Mouse (Mus musculus) CD8-positive naive resting alpha-beta T cell, adult 2 months (primary cell): Measurements from ENCODE around the gene Fbrs.
"Not testable (repeated sequence)": the region's sequence is repeated elsewhere in the genome, so short reads cannot be mapped to it uniquely, and the experiment has no call there.

Source experiments
- DNase-seq, 2 experiments: peaks; one replicate each; pipeline ENCODE4 v3.0.0; 2022; ENCODE audit warnings: low read depth in 2 of 2, low spot score in 2 of 2

Fbrs gene

DNA sequence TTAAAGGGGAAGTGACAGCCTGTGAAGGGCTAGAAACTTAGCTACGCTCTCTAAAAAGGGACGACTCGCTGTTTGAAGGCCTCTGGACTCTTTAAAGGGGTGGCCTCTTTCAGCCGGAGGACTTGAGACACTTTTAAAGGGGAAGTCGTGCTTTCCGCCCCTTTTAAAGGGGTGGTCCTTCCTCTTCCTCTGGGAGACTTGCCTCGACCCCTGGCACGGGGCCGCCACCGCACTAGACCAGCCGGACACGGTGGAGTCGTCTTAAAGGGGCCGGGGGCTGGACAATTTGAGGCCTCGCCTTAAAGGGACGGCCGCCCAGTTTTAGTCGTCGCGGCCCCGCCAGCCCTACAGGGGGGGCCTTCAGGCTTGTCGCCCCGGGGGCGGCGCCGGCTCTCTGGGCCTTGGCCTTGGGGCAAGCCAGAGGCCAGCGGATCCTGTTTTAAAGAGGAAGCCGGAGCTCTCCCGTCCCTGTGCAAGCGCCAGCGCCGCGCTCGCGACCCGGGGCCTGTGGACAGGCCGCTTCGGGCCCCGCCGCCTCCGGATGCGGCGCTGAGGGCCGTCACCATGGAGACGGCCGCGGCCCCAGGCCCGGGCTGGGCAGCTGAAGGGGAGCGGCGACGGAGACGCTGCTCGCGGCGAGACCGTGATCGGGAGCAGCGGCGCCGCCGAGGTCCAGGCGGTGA is at the start of gene Fbrs:
Fbrs (plus strand) TSS at position 565 of the 683 bp plus-strand sequence.
- no peak for DNase-seq

DNA sequence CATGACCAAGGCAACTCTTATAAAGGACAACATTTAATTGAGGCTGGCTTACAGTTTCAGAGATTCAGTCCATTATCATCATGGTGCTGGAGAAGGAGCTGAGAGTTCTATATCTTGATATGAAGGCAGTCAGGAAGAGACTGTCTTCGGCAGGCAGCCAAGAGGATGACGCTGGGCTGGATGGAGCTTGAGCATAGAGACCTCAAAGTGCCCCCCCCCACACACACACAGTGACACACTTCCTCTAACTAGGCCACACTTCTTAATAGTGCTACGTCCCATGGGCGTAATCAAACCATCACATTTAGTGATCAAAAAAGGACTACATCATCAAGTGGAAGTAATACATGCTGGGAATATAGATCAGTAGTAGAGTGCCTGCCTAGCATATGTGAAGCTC is 43.8 kb upstream of the Fbrs start:
- no peak for DNase-seq

DNA sequence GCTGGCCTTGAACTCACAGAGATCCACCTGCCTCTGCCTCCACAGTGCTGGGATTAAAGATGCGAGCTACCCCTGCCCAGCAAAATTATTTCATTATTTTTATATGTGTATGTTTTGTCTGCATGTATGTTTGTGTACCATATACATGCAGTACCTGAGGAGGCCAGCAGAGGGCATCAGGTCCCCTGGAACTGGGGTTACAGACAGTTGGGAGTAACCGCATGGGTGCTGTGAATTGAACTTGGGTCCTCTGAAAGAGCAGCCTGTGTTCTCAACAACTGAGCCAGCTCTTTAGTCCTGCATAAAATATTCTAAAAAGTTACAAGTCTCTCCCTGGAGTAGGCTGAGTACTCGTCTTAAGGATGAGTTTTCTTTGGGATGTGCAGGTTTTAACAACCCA is 41.3 kb upstream of the Fbrs start:
- peak in 1 of 2 experiments; percentile 46 for DNase-seq

DNA sequence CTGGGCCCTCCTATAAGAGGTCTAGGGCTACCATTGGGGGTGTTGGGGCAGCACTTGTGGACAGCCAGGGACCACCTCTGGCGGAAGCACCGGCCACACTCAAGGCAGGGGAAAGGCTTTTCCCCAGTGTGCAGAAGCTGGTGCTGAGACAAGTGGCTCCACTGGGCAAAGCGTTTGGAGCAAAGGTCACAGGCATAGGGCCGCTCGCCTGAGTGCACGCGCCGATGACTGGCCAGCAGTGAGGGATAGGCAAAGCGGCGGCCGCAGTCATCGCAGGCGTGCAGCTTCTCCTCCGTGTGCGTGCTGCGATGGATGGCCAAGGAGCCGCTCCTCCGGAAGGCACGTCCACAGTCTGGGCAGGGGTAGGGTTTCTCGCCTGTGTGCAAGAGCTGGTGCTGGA is 35.0 kb upstream of the Fbrs start:
- DNase-seq, result no peak

DNA sequence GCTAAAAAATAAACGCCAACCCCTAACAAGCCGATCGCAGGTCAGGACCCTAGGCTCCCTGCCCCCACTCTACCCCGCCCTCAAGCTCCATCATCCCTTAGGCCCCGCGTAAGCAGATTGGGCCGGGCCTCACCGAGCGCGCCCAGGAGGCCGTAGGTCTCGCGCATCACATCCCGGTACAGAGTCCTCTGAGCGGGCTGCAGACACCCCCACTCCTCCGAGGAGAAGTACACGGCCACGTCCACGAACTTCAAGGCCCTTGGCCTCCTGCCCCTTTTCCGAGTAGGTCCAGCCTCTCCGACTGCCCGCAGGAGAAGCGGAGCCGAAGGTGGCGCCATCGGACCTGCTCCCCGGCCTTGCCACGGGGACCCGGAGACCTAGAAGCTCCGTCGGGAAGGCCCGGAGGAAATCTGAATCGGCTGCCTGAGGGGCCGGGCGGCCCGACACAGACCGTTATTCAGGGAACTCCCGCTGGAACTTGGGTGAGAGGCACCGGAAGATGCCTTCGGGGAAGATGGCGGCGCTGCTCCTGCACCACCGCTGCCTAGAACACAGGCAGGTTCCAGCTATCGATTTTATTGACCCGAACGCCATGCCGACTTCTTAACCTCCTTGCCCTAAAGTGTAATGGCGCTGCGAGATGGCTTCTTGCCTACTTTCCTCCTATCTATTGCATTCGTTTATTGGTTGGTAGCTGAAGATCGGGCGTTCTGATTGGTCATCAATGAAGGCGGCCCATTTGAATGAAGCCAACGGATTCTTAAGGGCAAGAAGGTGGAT is 30.3 kb upstream of the Fbrs start, which contains the start of gene Zfp689:
Zfp689 (minus strand) TSS at position 638 of the 780 bp plus-strand sequence.
- DNase-seq, result peak; percentile 91 to 95

DNA sequence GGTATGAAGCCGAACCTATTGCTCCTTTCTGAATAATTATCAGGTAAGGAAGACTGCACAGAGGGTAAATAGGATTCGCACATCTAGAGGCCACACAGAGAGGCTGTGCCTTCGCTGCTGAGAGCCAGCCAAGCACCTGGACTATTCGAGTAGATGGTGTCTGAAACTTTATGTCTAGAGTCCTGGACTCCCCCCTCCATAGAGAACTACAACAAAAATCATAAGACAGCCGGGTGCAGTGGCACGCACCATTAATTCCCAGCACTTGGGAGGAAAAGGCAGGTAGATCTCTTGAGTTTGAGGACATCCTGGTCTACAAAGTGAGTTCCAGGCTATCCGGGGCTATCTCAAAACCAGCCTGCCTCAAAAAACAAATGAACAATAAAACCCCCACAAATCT is 29.0 kb upstream of the Fbrs start:
- no peak for DNase-seq

DNA sequence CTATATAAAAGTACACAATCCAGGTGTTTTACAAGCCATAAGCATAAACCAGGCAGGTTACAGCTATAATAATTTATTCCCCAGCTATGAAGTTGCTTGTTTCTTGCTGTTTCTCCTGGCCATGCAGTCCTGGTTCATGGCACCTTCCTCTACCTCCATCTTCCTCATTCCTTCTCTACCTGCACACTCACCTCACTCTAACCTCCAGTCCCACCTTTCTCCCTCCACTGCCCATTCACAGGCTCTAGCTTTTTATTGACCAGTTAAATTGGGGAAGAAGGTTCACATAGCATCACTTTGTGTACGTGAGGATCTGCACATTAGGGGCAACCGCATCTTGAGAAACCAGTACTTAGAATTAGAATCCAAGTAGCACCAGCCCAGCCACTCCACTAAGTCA is 25.9 kb upstream of the Fbrs start:
- DNase-seq, result no peak

DNA sequence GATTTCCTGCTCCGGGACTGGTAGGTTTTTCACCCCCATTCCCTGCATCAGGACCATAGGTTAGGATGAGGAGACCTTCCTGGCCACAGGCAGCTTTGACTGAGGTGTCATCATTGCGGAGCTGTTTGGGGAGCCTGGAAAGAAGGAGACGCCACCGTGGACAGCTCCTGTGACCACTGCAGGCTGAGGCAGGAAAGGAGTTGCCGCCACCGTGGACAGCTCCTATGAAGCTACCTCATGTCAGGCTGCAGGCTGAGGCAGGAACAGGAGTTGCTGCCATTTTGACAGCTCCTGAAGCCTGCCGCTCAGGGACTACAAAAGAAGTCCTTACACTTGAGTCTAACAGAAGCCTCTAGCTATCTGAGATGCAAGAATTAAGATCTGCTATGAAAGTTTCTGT is 24.1 kb upstream of the Fbrs start:
- no peak for DNase-seq

DNA sequence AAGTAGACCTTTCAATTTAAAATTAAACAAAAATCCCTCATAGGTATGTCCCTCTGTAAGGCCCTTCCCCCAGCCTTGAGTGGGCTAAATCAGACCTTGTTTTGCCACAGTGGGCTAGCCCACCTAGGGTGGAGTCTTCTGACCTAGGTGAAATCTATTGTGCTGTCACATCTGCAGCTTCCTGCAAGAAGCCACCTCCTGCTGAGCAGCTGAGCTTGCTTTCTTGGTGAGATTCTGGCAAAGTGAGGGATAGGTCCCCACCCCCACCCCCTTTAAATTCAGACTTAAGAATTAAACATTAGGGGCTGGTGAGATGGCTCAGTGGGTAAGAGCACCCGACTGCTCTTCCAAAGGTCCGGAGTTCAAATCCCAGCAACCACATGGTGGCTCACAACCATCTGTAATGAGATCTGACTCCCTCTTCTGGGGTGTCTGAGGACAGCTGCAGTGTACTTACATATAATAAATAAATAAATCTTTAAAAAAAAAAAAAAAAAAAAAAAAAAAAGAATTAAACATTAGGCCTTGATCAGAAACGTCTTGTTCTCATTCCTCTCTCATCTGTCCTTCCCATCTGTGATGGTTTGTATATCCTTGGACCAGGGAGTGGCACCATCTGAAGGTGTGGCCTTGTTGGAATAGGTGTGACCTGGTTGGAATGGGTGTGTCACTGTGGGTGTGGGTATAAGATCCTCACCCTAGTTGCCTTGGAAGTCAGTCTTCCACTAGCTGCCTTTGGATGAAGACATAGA is 20.5 kb upstream of the Fbrs start:
- not testable (repeated sequence) for DNase-seq

DNA sequence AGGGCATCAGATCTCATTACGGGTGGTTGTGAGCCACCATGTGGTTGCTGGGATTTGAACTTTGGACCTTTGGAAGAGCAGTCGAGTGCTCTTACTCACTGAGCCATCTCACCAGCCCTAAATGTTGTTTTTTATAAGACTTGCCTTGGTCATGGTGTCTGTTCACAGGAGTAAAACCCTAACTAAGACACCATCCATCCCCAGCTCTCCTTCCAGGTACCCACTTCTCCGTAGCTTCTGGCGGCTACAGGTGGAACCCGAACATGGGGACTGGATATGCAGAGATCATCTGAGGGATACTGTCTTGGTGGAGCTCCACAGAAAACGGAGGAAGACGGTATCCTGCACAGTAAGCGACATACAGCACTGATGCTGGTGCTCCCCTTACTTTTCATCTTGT is 19.7 kb upstream of the Fbrs start, which contains the start of gene Prr14:
Prr14 (plus strand) TSS at position 301 of the 400 bp plus-strand sequence.
- not testable (repeated sequence) for DNase-seq

DNA sequence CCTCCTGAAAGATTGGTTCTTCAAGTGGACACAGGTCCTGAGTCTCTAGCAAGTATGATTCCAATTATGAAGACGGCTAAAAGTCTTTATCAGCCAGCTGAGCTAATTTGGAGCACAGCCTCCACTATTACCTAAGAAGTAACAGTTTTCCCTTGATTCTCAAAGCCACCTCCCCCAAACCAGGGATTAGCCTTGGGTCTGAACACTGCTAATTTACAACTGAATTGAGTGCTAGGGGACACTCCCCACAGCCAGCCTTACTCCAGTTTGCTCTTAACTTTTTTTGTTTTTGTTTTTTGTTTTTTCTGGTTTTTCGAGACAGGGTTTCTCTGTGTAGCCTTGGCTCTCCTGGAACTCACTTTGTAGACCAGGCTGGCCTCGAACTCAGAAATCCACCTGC is 13.8 kb upstream of the Fbrs start:
- no peak for DNase-seq

DNA sequence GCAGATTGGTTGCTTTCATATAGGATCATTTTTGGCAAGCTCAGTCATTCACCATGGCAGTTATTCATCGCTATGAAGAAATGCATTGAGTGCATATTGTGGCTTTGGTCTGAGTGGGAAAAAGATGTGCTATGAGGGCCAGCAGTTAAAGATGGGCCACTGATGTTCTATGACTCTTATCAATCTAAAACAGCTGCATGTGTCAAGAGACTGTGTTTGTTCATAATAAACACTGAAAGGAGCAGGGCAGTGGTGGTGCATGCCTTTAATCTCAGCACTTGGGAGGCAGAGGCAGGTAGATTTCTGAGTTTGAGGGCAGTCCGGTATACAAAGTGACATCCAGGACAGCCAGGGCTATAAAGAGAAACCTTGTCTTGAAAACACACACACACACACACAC is 13.3 kb upstream of the Fbrs start:
- DNase-seq, result not testable (repeated sequence)

DNA sequence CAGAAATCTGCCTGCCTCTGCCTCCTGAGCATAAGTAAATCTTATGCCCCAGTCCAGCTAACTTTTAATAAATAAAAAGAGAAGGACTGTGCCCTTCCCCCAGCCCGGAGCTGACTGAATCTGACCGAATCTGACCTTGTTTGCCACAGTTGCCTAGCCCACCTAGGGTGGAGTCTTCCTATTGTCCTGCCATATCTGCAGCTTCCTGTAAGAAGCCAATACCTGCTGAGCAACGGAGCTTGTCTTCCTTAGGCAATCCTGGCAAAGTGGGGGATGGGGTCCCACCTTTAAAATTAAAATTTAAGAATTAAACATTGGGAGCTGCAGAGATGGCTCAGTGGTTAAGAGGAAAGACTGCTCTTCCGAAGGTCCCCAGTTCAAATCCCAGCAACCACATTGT is 12.4 kb upstream of the Fbrs start:
- DNase-seq, result no peak

DNA sequence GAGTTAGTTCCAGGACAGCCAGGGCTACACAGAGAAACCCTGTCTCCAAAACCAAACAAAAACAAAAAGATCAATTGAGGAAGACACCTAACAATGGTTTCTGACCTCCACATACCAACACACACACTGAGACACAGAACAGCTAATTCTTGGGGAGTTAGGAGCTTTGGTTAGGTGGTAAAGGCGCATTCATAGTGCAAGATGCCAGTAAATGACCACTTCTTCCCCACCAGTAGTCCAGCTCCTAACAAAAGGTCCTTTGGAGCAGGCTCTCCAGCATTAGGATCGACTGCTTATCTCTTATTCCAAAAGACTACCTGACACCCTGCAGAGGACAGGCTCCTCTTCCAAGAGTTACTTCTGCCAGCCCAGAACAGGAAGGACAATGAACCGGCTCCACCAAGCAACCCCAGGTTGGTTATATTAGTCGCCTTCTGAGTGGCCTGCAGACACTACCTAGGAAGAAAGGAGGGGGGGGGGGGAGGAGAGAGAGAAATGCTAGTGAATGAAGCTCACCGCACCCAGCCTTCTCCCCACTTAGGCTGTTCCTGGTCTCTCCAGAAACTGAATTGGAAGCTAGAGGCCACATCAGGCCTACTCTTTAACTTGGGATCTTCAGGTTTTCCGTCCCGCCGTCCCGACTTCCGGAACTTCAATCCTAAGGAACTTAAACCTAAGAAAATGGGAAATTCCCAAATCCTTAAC is 8.8 kb upstream of the Fbrs start:
- no peak for DNase-seq

DNA sequence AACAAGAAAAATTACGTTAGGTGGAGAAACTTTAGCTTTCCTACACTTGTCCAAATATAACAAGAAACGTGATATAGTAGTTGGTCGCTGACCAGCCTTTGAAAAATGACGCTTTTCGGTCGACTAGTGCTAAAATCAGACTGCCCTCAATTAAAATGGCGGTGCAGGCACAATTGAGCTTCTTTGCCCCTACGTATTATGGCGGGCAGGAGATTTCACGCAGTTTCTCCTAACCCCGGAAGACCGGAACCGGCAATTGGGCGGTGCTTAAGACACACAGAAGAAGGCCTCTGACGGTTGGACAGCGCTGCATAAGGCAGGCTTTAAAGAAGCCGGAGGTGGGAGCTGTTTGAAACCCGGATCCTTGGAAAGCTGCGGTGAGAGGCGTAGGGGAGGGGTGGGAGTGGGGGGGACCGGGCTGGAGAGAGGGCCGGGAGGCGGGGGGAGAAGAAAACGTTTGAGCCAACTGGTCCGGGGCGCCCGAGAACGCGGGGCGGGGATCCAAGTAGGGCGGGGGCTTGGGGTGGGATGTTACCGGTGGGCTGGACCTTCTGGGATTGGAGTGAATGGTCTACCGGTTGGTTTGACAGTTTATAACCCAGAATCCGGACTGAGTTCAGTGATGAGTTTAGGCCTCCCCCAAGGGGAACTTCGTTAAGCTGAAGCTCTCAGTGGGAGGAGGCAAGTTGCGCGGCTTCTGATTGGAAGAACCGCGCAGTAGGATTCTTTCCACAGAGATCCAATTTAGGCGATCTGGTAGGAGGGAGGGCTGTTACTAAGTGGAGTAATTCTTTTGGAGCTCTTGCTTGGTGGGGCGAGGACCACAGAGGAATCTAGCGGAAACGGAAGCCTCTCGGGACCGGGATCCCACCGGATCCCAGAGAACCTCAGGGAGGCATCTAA is 8.0 kb upstream of the Fbrs start:
- DNase-seq, result peak; percentile 83 to 85

DNA sequence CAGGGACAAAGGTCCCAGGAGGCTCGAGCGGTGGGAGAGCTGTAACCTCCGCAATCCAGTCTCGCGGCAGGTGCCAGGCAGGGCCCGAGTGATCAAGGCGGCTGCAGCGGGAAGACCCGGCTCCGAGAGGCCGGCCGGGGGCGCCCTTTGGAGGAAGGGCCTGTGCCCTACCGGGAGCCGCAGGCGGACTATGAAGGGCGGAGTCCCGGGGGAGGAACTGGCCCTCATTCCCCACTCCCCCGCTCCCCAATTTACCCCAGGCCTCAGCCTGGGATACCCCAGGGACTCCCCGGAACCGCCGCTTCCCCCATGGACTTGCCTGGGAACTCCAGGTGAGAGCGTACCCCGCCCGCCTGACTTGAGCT is 7.4 kb upstream of the Fbrs start:
- DNase-seq, result peak in 1 of 2 experiments; percentile 23

DNA sequence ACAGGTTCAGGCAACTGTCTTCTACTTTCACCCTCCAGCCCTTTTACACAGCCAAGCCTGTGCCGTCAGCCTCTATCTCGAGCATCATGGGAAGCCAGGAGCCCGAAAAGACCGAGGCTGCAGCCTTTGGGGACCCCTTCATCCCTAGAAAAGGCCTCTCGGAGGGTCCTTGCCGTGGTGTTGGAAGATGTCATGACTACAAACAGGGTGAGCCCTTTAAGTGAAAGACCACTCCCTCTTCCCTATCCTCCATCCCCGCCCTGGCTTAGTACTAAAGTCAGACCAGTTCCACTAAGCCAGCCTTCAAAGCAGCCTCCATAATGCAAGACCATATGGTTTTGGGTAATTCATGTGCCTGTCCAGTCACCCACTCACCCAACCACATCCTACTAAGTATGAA is 6.9 kb upstream of the Fbrs start:
- DNase-seq, result no peak

DNA sequence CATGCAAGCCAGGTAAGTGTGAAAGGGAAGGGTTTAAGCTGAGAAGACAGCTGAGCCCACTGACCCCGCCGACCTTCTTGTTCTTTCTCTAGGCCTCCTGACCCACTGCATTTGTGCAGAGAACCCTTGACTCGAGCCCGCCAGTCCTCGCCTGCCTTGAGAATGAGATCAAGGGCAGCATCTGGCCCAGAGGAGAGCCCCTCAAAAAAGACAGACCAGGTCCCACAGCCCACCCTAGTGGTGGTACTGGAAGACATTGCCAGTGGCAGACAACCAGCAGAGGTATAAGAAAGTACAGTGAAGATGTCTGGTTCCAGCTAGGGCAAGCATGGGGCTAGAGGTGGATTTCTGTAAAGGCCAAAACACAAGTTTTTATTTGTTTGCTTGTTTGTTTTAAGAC is 5.3 kb upstream of the Fbrs start:
- no peak for DNase-seq

DNA sequence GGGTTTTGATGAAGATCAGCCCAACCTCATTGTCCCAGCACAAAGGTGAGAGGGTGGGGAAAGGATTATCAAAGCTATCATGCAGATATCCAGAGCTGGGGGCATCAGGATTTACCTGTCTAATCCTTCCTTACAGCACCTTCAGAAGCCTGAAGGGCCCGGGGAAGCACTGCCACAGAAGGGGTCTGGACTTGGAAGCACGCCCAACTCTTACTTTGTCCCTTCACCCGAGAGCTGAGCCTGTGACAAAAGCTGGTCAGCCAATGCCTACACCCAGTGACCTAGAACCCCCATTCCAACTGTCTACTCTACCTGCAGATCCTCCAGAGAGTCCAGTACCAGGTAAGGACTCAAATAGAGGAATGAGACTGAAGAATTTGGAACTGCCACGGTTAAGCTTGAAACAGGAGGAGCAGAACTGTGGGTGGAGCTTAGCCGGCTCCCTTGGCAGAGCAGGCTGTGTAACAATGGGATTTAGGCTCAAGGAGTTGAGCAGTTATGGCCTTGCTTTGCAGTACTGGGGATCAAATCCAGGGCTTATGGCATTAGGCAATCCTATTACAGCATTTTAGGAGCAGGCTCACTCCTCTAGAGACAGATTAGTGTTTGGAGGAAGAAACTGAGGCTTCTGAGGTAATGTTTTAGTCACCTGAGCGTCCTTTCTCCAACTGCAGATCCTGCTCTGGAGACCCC is 4.5 kb upstream of the Fbrs start:
- no peak for DNase-seq
